Mouse (Mus musculus) neural tube, embryonic 11.5 days (tissue): ENCODE data around the gene Ush2a. TPM values are rescaled to one million over a fixed set of nuclear protein-coding genes. Genes with fewer than 3 reads are reported as not detected.

Experiments used
- ATAC-seq: fragments of 200-750 bp; cut with Nextera tagmentation; 2 replicates; pipeline ENCODE4 v1.8.0; 2017; ENCODE audit warnings: moderate number of reproducible peaks, mild to moderate bottlenecking, moderate TSS enrichment, moderate library complexity; ENCODE audit not compliant: insufficient read depth, low FRiP score, low TSS enrichment
- DNase-seq: peaks from one replicate; pipeline ENCODE4 v3.0.0-alpha.2; 2015; ENCODE audit warnings: low spot score
- H3K27ac ChIP-seq: fragments of 300-500 bp; sonication (generic); 2 replicates; pipeline ENCODE4 v1.5.1; 2014; ENCODE audit warnings: low read depth, mild to moderate bottlenecking, low read length
- H3K27me3 ChIP-seq: fragments of 300-500 bp; sonication (generic); 2 replicates; pipeline ENCODE4 v1.6.1; 2014; ENCODE audit warnings: mild to moderate bottlenecking, low read length, mixed read lengths; ENCODE audit not compliant: control insufficient read depth, insufficient read depth
- H3K36me3 ChIP-seq: fragments of 300-500 bp; sonication (generic); 2 replicates; pipeline ENCODE4 v1.6.1; 2014; ENCODE audit warnings: mild to moderate bottlenecking, low read length, moderate library complexity, mixed read lengths; ENCODE audit not compliant: control insufficient read depth, insufficient read depth
- H3K4me1 ChIP-seq: fragments of 300-500 bp; sonication (generic); 2 replicates; pipeline ENCODE4 v1.6.1; 2014; ENCODE audit warnings: low read length, mixed read lengths; ENCODE audit not compliant: control insufficient read depth, insufficient read depth
- H3K4me2 ChIP-seq: fragments of 300-500 bp; sonication (generic); 2 replicates; pipeline ENCODE4 v1.6.1; 2014; ENCODE audit warnings: low read depth, mild to moderate bottlenecking, moderate library complexity
- H3K4me3 ChIP-seq: fragments of 300-500 bp; sonication (generic); 2 replicates; pipeline ENCODE4 v1.5.1; 2014; ENCODE audit warnings: low read depth, low read length
- H3K9ac ChIP-seq: fragments of 300-500 bp; sonication (generic); 2 replicates; pipeline ENCODE4 v1.6.1; 2014; ENCODE audit warnings: mild to moderate bottlenecking, low read length
- H3K9me3 ChIP-seq: fragments of 300-500 bp; sonication (generic); 2 replicates; pipeline ENCODE4 v1.6.1; 2016; ENCODE audit warnings: low read length; ENCODE audit not compliant: control insufficient read depth
- WGBS: fragments of 180-500 bp; shearing (Covaris S2); extraction: QIAGEN DNeasy Blood & Tissue Kit; methylation state at CpG from one replicate; pipeline ENCODE4 v1.1.7; 2014; 5-methylcytosine and 5-hydroxymethylcytosine counted together
- polyA plus RNA-seq: library from polyadenylated mRNA; unstranded; fragments of >200 nt; fragmentation: Nextera tagmentation; extraction: Ambion mirVana; gene quantifications from 2 replicates; pipeline ENCODE4 v1.2.1, GENCODE M21; 2014

The Ush2a gene
- polyA plus RNA-seq, 1 experiment from 2014 or later = 0.07 TPM

DNA sequence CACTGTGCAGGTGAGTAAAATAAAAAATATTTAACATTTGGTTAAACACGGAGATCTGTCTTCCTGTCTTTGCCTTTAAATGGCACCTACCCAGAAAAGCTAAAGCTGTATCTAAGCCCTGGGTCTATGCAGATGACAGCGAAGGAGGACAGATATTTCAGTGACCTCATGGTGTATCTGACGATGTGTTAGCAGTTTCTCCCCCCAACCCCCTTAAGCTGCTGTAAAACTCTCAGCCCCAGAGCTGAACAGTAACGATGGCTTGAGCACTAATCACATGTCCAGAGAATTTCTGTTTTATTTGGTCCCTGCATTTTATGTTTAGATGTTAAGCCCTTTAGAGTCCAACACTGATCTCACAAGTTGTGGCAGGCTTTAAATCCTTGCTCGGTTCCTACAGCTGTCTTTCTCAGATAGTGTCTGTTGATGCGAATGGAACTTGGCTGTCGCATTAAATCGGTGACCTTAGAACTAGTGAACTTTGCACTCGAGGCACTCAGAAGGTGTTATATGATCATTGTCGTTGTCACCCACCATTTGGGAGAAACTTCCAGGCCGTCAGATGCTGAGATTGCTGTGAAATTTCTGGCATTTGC is 5.4 kb downstream of the Ush2a start:
- no peak for ATAC-seq
- H3K9me3 ChIP-seq = no peaks in the 10 kb centered on the region
- no peaks in the 10 kb centered on the region for H3K4me1 ChIP-seq
- H3K9ac ChIP-seq = no peak overlapping the region
- H3K4me3 ChIP-seq = no peak overlapping the region
- H3K27ac ChIP-seq = no peak overlapping the region
- DNase-seq = no peak
- 65% methylated on average over 11 of the region's 11 CpGs for WGBS
- no peaks in the 10 kb centered on the region for H3K27me3 ChIP-seq
- H3K4me2 ChIP-seq = no peak overlapping the region
- H3K36me3 ChIP-seq = no peaks in the 10 kb centered on the region

- DNase-seq (no peak), ATAC-seq (peak; percentile 38; the same call in 1 of the 2 replicates)
- no peak overlapping the region for H3K4me3 ChIP-seq
- H3K9me3 ChIP-seq = no peaks in the 10 kb centered on the region
- WGBS = 83% methylated on average over 6 of the region's 6 CpGs
- no peak overlapping the region for H3K4me2 ChIP-seq
- no peak overlapping the region for H3K27ac ChIP-seq
- H3K9ac ChIP-seq = no peak overlapping the region
- no peaks in the 10 kb centered on the region for H3K27me3 ChIP-seq
- H3K36me3 ChIP-seq = no peaks in the 10 kb centered on the region
- H3K4me1 ChIP-seq = no peaks in the 10 kb centered on the region
Measured at GRCm38 (mm10) chr1:188269071-188269470, 7.2 kb downstream of the Ush2a start.

DNA sequence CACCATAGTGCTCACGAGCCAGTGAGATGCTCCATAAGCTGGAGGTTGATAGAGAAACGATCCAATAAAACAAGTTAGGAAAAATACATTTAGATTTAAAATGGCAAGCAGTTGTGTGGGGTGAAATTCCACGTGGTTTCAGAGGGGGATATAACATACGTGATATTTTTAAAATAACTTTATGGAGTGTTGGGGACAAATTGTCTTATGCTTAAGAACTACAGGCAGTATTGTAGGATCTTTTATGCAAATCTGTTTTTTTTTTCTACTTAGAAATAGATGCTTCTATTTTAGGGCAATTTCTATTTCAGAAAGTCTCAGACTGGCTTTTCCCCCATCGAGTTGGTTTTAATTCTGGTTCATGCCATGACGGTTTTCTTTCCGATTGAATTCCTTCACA is 51.5 kb downstream of the Ush2a start:
- 92% methylated on average over 7 of the region's 7 CpGs for WGBS
- Histone ChIP-seq H3K4me1 (no peaks in the 10 kb centered on the region), H3K36me3 (no peaks in the 10 kb centered on the region), H3K9ac (no peak overlapping the region), H3K27me3 (no peaks in the 10 kb centered on the region), H3K4me3 (no peak overlapping the region), H3K4me2 (no peak overlapping the region), H3K9me3 (no peaks in the 10 kb centered on the region), H3K27ac (no peak overlapping the region)
- no peak for DNase-seq
- ATAC-seq = no peak

DNA sequence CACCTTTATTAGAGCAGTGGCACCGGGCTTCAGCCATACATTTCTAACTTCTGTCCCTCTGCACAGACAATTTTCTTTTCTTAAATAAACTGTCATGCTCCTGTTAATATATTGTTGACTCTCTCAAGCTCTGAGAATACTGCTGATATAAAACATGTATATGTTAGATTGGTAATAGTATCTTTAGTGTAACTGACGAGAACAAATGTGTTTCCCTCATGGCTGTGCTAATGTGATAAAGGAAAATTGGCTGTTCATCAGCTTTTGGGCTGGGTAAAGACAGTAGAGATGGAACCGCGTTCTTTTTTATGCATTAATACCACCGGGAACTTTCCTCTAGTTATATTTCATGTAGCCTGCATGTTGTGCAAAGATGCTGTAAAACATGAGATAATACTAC is 54.8 kb downstream of the Ush2a start:
- WGBS = 85% methylated on average over 5 of the region's 5 CpGs
- Histone ChIP-seq H3K27me3 (no peaks in the 10 kb centered on the region), H3K27ac (no peak overlapping the region), H3K4me3 (no peak overlapping the region), H3K4me2 (no peak overlapping the region), H3K9me3 (no peaks in the 10 kb centered on the region), H3K4me1 (no peaks in the 10 kb centered on the region), H3K9ac (no peak overlapping the region), H3K36me3 (no peaks in the 10 kb centered on the region)
- no peak for ATAC-seq
- DNase-seq = no peak

DNA sequence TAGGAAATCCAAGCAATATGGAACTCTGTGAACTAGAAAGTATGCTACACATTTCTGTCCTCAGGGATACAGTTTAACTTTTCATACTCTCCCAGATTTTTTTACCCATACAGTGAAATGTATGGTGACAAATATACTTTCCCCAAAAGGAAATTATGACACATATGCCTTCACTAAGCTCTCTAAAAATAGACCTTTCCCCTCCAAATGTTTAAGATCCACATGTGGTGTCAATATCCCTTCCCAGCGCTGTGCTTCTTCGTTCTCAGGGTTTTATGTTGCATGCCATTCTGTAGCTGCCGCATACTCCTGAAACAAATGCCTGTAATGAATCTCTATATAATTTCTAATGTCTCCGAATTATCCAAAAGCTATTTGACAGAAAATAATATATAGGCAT is 58.4 kb downstream of the Ush2a start:
- no peak overlapping the region for H3K4me2 ChIP-seq
- no peaks in the 10 kb centered on the region for H3K4me1 ChIP-seq
- H3K36me3 ChIP-seq = no peaks in the 10 kb centered on the region
- ATAC-seq (no peak), DNase-seq (no peak)
- H3K4me3 ChIP-seq = no peak overlapping the region
- no peak overlapping the region for H3K27ac ChIP-seq
- no peaks in the 10 kb centered on the region for H3K9me3 ChIP-seq
- no peak overlapping the region for H3K9ac ChIP-seq
- H3K27me3 ChIP-seq = no peaks in the 10 kb centered on the region
- 79% methylated on average over 4 of the region's 4 CpGs for WGBS

DNA sequence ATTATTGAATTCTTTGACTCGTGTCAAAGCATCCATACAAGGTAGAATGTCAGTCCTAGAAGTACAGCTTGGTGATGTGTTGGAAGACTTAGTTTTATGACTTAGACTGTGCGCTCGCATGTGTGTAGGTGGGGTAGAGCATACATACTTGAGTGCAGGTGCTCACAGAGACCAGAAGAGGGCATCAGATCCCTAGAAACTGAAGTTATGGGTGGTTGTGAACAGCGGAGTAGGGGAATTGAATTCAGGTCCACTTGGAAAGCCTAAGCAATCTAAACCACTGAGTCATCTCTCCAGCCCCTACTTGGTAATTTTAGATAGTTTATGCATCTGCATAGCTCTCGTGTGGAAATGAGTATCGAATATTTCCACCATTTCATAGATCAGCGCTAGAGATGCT is 59.7 kb downstream of the Ush2a start:
- Histone ChIP-seq H3K4me2 (no peak overlapping the region), H3K9ac (no peak overlapping the region), H3K9me3 (no peaks in the 10 kb centered on the region), H3K36me3 (no peaks in the 10 kb centered on the region), H3K4me1 (no peaks in the 10 kb centered on the region), H3K27ac (no peak overlapping the region), H3K27me3 (no peaks in the 10 kb centered on the region), H3K4me3 (no peak overlapping the region)
- WGBS = 81% methylated on average over 7 of the region's 7 CpGs
- DNase-seq (no peak), ATAC-seq (no peak)

GRCm38 (mm10) chr1:188330406-188330805 is 68.6 kb downstream of the Ush2a start:
- Histone ChIP-seq H3K27me3 (no peaks in the 10 kb centered on the region), H3K9me3 (no peaks in the 10 kb centered on the region), H3K4me3 (no peak overlapping the region), H3K27ac (no peak overlapping the region), H3K4me1 (no peaks in the 10 kb centered on the region), H3K4me2 (no peak overlapping the region), H3K9ac (no peak overlapping the region), H3K36me3 (no peaks in the 10 kb centered on the region)
- ATAC-seq = no peak
- WGBS = 91% methylated on average over 2 of the region's 2 CpGs
- no peak for DNase-seq

DNA sequence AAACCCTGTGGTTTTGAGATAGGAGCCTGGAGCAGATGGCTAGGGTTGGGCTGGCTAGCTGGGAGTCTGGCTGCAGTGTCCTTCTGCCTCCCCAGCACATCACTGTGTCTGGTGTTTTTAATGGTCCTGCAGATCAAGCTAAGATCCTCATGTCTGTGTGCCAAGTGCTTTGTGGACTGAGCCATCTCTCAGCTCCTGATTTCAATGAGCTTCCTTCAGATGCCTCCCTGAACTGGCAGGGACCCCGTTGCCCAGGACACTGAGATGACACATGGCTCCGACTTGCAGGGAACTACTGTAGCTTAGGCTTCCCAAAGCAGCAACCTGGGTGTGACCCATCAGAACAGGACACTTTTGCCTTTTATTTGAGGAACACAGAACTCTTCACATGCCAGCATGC is 72.1 kb downstream of the Ush2a start:
- Histone ChIP-seq H3K27me3 (no peaks in the 10 kb centered on the region), H3K27ac (no peak overlapping the region), H3K36me3 (no peaks in the 10 kb centered on the region), H3K4me2 (no peak overlapping the region), H3K4me1 (no peaks in the 10 kb centered on the region), H3K4me3 (no peak overlapping the region), H3K9me3 (no peaks in the 10 kb centered on the region), H3K9ac (no peak overlapping the region)
- ATAC-seq = no peak
- WGBS = 81% methylated on average over 2 of the region's 2 CpGs
- no peak for DNase-seq

GRCm38 (mm10) chr1:188347762-188348161 is 85.9 kb downstream of the Ush2a start:
- H3K27me3 ChIP-seq = no peaks in the 10 kb centered on the region
- H3K4me1 ChIP-seq = no peaks in the 10 kb centered on the region
- WGBS = 74% methylated on average over 2 of the region's 2 CpGs
- no peaks in the 10 kb centered on the region for H3K9me3 ChIP-seq
- H3K4me3 ChIP-seq = no peak overlapping the region
- H3K36me3 ChIP-seq = no peaks in the 10 kb centered on the region
- H3K9ac ChIP-seq = no peak overlapping the region
- DNase-seq (no peak), ATAC-seq (no peak)
- no peak overlapping the region for H3K4me2 ChIP-seq
- no peak overlapping the region for H3K27ac ChIP-seq
